Mouse (Mus musculus) urinary bladder, postnatal 4 days (tissue): ENCODE data around the gene Fam129a.

ENCODE experiments used
- DNase-seq, 2 experiments: peaks; one replicate each; pipeline ENCODE4 v3.0.0; 2021 to 2022; ENCODE audit warnings: low spot score in 2 of 2

The Fam129a gene

DNA sequence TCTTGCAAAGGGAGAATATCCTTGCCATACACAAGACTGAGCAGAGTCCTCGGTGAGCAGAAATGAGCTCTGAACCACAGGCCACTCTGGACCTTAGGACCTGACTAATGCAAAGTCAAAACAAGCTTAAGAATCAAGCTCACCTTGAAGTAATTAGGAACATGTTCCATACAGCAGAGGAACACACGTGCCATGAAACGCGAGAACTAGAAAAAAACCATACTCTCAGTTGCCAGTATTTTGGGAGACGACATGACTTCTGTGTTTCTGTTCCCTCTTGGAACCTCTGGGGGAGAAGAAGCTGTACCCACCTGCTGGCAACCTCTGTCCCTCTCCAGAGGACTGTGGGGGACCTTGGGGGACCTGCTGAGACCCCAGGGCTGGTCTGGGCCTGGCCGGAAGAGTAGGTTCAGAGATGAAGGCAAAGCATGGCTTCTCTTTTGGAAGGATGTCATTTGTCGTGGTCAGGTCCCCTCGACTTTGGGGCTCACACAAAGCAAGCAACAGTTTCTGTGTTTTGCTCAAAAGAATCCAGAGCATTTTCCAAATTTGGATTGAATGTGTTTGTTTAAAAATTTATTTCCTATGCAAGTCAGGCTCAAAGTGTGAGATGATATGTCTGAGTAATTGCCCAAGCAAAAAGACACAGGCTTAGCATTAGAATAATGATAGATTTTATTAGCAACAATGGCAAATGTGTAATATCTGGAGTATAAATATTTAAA is 12.6 kb downstream of the Fam129a start:
- DNase-seq = no peak

DNA sequence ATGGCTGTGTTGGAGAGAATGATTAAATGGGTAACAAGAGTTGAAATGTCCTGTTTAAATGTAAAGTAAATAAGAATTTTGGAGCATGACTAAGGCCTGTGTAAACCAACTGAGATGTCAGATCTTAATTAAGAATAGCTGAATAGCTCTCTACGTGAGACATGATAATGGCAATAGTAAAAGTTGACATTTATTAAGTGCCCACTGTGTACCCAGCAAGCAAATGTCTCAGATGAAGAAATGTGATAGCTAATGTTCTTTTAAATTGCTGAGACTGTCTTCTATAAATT is 13.1 kb downstream of the Fam129a start:
- DNase-seq = no peak

DNA sequence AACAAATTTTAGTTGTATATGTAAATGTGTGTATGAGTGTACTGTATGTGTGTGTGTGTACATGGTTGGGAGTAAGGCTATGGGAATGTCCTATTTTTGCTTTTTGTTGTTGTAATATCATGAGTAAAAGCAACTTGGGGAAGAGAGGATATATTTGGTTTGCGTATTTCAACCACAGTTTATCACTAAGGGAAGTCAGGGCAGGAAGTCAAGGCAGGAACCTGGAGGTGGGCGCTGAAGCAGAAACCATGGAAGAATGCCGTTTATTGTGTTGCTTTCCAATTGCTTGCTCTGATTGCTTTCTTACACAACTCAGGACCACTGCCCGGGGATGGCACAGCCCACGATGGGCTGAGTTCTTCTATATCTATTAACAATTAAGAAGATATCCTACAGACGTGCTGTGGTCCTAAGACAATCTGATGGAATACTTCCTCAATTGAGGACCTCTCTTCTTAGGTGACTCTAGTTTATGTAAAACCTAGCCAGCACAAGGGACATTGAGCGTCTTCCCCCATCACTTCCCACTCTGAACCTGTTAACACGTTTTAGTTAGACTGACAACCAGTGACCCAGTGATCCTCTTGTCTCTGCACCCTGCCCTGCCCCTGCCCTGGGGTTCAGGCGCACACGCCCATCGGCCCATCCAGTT is 13.7 kb downstream of the Fam129a start:
- DNase-seq = no peak

DNA sequence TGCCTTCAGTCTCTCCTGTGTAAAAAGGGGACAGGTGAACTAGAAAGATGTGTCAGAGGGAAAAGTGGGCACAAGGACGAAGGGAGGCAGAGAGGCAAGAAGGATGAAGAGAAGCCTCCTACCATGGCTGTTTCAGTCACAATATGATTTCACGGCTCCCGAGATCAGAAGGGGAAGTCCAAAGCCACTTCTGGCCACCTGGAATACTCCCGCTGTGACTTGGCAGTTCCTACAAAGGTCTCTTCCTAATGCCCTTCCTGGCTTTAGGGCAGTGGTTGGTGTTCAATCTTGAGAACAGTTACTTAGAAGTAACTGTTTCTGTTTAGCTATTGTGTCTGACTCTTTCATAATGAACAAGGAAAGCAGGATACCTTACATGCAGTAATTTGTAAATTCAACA is 14.7 kb downstream of the Fam129a start:
- no peak for DNase-seq

DNA sequence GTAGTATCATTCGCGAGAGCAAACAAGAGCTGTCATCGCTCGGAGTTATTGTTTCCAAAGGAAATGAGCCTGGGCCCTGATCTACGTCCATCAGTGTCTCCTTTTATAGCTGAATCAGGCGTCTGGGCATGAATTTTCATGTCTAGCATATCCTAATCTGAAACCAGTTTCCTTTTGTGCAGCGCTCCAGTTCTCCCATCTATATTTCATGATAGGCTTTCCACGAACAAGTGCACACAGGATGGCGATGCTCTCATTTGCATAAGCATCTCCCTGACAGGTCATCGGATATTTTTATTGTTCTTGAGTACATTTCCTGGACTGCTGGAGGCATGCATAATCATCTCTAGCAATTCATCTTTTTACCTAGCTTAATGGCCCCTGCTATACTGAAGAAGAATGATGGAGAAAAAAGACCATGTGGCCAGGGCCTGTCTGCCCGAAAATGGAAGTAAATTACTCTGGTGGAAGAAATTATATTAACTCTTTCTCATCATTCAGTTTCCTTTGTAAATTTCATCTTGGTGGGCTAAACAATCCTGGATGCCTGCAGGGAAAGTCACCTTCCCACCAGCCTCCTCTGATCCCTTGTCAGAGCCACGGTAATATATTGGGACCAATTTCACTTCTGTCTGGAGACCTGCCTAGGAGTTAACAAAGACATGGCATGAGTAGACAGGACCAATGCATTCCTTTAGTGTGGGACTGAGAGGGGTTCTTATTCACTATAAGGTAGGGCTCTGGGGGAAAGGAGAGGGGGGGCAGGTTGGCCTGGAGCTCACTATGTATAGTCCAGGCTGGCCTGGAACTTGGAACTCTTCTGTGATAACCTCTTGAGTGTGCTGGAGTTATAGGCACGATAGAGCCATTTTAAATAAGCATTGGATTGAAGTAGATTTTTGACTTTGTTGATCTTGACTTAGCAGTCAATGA is 21.4 kb downstream of the Fam129a start:
- DNase-seq = no peak

DNA sequence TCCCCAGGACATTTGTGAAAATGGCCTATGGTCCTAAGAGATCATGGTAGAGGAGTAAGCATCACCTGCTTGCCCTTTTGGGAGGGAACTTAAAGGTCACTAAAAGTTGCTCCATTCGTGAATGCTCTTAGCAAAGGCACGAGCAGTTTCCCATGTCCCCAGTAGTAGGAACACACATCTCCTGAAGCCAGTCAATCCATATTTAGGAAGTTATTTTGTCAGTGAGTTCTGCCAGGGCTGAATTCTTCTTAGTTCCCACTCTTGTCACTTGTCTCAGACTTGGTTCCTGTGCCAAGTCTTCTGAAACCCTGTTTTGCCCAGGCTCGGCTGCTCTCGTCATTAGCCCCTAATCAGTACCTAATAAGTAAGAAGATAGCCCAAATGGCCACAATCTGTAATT is 23.9 kb downstream of the Fam129a start:
- no peak for DNase-seq

DNA sequence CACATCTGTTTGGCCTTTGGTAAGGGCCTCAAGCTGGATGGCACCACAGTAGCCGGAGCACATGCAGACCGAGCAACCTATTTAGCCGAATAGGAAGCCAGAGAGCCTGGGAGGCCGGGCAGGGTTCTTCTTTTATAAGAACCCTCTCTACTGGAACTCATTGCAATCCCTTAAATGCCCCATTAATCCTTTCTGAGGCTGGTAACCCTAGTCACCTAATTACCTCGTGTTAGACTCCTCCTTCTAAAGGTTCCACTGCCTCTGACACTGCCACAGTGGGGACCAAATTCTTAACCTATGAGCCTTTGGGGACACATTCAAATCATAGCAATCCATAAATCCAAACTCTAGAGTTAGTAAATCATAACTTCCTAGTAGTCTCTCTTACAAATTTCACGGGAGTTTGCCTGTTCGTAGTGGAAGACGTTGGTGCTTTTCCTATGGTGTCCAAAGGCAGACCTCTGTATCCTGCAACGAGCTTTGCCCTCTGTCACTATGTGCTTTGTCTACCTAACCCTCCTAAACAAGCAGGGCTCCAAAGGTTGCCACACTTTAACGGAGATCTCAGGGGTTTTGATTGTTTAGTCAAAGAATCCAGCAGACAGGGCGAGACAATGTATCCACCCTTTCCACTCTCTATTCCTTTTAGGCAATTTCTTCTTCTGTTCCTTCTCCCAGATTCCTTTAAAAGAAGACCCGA is 24.8 kb downstream of the Fam129a start:
- no peak for DNase-seq

DNA sequence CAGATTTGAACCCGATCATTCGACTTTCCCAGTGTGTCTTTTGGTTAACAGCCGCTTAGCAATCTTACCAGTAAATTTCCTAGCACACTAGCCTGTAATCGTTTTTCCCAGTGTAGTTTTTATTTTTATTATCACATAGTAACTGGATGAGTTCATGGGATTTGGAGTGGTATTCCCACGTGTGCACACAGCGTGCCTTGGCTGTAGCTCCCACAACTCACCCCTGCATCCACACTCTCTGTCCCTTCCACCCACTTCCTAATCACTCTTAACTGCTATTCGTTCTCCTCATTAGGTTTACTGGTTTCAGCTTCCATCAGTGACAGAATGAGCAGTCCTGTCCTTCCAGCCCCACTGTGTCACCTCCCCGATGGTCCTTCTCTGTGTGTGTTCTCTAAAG is 25.6 kb downstream of the Fam129a start:
- DNase-seq = no peak

DNA sequence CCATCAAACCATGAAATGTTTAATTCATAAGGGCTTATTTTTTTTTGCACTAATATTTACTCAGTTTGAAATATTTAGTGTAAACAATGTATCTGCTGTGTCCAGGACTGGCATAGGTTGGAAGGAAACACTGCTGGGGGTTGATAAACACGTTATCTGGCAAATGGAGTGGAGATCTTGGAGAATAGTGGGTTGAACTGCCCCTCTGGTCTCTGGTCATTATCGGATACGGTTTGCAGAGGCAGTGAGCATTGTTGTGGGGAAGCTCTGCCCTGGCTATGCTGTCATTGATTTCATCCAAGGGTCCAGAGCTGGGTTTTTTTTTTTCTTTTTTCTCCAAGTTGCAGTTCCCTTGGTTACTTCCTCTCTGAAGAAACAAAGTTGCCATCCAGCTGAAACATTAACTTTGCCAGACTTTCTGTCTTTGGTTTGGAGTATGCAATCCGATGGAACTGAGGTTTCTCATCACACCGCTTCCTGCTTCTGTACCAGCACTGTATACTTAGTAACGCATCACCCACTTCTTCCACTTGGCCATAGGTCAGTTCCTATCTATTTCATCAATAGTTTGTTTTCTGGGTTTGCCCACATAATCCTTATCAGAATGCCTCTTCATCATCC is 26.8 kb downstream of the Fam129a start:
- no peak for DNase-seq

DNA sequence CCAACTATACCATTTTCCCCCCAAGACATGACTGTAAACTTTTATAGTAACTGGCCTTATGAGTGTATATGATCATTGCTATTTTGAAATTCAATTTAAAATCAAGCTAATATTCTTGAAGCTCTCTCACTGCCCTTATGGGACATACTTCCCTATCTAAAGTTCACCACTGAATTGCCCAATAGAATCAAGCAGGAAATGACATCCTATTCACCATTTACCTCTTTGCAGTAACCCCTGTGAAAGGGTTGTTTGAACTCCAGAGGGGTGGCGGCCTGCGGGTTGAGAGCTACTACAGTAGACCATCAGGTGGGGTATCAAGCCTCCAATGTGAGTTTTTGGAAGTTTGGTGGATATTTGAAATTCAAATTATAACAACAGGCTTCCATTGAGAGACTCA is 27.9 kb downstream of the Fam129a start:
- DNase-seq = no peak

DNA sequence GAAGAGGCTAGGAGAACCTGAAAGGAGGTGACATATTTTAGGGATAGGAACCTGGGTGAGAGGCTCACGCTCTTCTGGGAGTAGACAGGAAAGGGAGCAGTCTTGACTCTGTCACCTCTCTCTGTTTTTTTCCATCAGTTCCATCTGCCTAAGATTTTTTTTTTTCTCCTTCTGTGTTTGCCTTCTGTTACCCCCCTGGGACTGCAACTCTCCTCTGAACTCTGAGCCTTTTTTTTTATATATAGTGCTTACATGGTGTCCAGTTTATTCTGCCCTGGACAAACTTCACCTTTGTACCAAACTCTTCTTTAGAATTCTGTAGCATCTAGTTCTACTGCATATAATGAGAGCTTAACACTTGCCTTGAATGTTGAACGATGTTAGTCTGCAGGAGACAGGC is 33.3 kb downstream of the Fam129a start:
- DNase-seq = no peak

DNA sequence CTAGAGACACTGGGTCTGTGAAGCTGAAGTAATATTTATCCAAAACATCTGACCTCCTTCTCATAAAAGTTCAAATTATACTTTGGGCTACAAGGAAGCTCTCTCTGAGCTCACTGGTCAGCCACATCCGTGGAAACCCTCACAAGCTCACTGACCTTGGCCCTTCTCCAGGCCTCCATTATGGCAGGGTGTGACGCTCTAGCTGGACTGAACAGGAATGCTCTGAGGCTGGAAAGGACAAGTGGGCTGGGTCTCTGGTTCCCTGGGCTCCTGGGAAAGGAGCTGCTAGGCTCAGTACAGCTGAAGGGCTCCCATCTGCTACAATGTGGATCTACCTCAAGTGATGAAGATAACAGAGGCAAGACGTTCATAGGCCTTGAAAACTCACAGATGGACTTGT is 37.0 kb downstream of the Fam129a start:
- DNase-seq = peak in 1 of 2 experiments; percentile 51

DNA sequence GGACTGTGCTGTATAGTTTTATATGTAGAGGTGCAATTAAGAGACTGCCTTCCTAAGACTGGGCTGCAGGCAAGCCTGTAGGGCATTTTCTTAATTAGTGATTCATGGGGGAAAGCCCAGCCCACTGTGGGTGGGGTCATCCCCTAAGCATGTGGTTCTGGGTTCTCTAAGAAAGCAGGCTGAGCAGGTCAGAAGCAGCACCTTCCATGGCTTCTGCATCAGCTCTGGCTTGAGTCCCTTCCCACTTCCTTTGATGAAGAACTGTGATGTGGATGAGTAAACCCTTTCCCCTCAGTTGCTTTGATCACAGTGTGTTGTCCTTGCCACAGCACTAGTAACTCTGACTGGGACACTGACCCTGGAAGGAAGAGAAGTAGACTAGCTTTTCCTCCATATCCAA is 39.6 kb downstream of the Fam129a start:
- DNase-seq = no peak

DNA sequence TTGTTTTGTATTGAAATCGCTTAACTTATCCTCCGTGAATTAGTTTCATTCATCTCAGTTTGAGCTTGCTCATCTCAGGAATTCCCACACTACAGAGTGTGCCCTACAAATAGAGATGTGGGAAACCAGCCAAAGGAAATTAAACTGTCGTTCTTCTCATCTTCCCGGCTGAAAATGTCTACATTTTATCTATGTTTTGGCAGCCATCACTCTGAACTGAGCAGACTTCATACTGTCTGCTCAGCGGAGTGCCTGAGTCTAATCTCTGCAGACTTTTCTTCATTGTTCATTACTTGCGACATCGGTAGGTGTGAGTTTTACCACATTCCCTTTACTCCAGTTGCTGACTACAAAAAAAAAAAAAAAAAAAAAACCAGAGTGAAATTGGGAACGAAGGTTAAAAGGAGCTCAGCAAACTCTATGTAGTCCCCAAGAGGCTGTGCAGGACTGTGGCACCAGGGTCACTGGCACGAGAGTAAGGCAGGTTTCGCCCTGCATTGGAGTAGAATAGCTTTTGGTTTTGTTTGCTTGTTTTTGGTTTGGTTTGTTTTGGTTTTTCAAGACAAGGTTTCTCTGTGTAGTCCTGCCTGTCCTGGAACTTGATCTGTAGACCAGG is 43.4 kb downstream of the Fam129a start:
- no peak for DNase-seq

DNA sequence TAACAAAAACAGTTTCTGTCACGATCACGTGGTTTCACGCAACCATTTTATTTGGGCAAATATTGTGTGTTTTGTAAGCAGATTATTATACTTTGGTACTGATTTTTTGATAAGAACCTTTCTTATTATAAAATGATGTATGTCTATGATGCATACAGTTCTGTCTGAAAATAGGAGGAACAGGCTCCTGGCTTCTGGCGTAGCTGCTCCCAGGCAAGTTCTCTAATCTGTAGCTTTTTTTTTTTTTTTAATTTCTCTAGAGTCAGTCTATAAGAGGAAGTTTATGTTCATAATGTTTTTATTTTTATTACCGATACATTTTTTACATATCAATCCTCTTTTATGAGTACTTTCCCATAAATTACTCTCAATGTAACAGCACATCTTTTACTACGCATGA is 44.6 kb downstream of the Fam129a start:
- DNase-seq = no peak

DNA sequence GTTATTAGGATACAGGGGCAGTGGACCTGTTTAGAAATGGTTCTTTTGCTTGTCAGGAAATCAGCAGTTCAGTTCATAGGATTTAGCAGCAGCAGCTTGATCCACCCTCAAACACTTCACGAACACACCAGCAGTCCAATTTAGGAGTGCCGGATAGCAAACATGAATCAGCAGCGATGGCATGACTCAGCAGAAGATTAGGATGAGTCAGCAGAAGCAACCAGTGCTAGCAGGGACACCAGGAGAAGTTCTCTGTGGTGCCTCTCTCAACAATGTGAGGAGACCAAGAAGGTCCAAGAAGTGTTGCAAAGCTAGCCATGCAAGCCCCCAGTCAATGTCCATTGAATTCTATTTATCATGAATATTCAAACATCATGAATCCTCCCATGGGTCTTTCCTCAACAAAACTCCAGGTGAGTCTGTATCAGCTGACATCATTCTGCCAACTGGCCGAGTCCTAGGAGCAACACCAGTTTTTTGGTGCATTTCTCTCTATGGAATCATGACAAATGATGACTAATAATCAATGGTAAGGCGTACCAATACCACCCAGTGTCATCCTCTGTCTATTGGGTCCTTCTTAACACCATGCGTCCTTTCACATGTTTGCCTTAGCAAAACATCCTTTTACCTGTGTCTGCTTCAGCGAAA is 45.7 kb downstream of the Fam129a start:
- DNase-seq = no peak

DNA sequence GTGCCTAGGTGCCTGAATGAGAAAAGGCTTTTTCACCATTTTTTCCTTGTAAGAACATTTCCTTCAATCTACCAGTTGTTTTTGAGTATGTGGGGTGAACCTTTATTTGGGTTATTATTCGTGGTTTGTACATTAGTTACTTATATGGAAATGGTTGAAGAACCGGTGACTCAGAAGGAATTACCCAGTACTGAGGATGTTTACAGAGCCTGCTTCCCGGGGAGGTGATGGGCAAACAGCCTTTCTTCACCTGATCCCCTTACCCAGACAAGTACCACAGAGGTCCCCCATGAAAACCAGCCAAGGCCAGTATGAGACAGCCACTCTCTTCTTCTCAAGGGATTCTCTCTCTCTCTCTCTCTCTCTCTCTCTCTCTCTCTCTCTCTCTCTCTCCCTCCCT is 47.3 kb downstream of the Fam129a start:
- DNase-seq = no peak

DNA sequence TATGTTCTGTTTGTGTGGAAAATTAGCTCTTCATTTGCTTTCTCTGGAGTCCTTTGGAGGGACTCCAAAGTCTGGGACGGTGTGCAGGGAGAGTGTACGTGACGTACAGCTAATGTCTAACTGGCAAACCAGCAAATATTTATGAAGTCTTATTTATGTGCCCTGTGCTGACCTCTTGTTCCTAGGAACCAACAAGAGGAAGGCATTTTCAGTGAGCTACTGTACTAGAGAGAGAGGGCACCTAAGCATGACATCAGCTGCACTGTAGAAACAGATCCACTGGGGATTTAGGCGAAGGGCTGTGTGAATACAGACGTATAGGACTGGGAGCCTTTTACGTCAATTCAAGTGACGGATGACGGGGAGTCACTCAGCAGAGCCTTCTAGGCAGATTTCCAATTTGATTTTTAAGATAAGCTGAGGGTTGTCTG is 48.3 kb downstream of the Fam129a start:
- DNase-seq = no peak

DNA sequence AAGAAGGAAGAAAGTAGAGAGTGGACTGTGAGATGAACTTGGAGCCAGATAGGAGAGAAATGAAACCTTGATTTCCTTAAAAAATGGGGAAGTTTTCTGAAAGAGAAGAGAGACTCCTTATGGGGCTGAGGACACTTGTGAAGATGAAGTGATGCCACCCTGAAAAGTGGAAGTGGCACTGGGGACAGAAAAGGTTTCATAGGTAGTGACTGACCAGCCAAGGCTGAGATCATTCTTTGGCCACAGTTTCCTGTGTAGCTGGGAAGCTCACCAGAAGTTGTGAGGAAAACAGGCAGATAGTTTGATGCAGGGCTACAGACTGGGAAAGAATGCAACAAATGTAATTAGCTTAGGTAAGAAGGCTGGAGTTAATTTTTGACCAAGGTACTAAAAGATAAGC is 49.7 kb downstream of the Fam129a start:
- no peak for DNase-seq

DNA sequence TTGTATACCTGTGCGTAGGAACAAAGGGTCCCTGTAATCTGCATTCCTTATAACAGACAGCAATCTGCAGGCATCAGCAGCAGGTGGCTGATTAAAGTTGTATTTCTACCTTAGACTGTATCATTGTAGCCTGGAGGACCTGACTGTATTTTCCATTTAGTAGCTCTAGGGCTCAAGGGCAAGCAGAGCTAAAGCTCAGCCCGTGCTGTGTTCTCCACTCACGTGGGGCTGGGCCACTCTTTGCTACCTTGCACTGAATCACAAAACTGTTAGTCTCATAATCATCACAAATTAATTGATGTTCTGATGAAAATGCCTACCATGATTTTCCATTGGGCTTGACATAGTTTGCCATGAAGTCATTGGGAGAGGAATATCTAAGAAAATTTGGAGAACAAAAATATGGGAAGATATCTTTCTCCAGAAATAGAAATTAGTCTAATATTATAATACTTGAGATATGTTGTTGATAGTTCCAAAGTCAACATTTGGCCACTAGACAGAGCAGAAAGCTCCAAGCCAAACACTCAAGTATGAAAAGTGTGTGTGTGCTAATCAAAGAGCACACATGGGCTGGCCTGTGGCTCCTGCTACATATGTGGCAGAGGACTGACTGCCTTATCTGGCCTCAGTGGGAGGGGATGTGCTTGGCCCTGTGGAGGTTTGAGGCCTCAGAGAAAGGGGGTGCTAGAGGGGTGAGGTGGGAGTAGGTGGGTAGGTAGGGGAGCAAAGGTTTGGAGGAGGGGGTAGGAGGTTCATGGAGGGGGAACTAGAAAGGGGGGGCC is 53.6 kb downstream of the Fam129a start:
- DNase-seq = no peak
